Mouse (Mus musculus) gastrocnemius, adult 8-10 months (tissue): ENCODE measurements around the gene Cd2. TPM values are rescaled to one million over a fixed set of nuclear protein-coding genes. Genes with fewer than 3 reads are reported as not detected.
A peak's percentile ranks its signal among the peaks of the same experiment; 100 is the strongest.

Experiments used
- DNase-seq, 2 experiments: peaks; one replicate each; pipeline ENCODE4 v3.0.0; 2022; ENCODE audit warnings: low spot score in 2 of 2
- total RNA-seq, 4 experiments: library from RNA; stranded (reverse); gene quantifications; 2 replicates each; pipeline ENCODE4 v1.2.4; 2022

Cd2 gene
- total RNA-seq, 4 experiments from 2014 or later = not detected

DNA sequence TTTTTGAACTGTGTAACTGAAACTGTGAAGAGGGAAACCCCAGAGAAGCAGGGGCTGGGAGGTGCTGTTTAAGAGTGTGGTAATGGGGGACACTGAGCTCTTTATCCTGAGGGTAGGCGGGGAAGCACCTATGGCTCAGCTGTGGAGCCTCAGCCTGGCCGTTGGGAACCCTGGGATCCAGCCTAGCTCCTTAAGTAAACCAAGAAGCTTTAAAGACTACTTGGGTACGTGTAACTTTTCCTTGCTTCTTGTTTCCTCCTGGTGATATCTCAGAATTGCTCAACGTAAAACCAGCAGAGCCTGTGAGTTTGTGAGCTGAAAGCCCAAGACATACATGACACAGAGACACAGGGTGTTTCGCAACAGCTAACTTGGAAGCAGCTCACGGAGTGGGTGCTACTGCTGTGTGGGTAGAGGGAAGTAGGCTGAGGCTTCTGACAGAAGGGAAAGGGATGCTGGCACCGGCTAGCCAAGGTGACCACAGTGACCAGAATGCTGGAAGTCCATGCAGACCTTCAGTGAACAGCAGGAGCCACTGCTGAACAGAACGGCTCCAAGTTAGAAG is 5.9 kb upstream of the Cd2 start:
- no peak for DNase-seq

DNA sequence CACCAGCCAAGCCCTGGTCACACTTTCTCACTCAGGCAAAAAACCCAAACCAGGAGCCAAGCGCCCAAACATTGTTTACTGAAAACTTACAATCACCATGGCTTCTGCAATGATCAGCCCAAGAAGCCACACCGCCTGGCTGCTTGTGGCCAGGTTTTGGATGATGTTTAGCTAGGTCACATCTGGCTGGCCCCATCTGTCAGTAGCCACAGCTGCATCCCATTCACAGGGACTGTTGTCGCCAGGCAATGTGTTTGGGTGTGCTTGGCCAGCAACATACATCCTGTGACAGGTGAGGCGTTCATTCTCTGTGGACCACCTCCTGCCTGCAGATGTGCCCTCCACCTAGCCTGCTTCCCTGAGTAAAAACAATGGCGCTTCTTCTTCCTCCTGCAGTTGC is 4.9 kb upstream of the Cd2 start:
- no peak for DNase-seq

- DNase-seq = no peak
These were observed 3.1 kb upstream of the Cd2 start for GRCm38 (mm10) chr3:101290587-101291520.

GRCm38 (mm10) chr3:101290036-101290435 is 2.3 kb upstream of the Cd2 start:
- no peak for DNase-seq

DNA sequence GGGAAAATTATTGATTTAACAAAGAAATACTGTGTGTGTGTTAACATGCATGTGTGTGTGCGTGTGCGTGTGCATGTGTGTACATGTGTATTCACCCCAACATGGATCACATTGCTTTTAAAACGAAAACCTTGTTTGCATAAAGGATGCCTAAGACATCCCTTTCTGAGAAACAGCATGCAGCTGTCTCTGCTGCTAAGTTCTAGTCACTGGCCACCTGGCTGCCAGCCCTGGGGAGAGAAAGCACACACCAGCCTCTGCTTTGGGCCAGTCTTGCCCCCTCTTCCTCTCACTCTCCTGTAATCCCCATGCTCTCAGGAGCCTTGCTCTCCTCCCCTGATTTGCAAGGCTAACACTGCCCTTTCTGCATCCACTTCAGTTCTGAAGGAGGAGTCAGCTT is 1.7 kb upstream of the Cd2 start:
- no peak for DNase-seq

DNA sequence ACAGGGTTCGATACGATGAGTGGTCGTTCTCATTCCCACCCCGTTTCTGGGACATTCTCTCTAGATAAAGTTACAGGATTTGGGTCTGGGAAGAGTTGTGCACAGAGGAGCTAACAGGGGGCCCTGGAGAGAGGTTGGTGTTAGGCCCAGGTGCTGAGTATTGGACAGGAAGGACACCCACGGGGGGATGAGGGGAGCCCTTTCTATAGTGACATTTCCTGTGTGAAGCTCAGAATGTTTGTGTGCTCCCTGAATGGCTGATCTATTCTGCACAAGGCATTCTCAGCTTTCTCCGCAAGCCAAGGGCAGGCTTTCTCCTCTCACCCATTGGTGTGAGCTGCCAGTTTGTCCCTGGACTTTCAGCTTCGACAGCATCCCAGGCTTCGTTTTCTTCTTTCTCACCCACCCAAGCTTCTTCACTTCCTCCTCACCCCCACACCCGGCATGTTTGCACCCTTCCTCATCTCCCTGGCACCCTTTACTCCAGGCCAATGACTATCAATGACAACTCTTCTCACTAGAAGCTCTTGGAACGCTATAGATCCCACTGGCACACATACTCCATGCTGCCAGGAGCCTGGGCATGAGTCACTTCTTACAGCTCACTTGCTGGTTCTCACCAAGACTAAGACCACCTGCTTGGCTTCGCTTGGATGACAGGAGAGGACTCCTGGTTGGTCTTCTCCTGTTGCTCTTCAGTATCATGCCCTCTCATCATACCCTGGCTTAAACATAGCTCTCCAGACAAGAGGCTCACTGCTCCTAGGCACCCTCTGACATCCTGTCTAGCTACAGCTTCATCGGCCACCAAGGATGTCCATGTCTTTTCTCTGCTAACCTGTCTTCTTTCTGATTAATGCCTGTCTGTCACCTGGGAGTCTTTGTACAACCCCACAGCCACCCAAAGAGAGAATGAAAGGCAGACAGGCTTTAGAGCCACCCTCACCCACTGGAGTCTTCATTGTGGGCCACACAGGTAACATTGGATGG is 1.1 kb downstream of the Cd2 start:
- DNase-seq = no peak

DNA sequence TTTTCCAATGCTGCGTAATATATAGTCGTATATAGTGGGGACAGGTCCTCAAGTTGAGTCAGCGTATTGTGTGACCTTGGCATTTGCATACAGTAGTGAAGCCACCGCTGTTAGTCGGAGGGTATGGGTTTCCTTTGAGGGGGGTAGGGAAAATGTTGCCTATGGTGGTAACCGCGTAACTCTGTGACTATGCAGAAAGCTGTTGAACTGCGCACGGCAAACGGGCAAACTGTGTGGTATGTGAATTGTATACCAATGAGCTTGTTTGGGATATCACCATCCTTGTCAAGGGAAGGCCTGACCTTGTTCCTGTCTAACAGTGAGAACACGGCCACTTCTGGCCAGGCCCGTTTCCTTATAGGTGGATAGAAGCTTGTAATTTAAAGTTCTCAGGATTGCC is 1.9 kb downstream of the Cd2 start:
- no peak for DNase-seq

GRCm38 (mm10) chr3:101285021-101285615 is 2.6 kb downstream of the Cd2 start:
- DNase-seq = no peak

DNA sequence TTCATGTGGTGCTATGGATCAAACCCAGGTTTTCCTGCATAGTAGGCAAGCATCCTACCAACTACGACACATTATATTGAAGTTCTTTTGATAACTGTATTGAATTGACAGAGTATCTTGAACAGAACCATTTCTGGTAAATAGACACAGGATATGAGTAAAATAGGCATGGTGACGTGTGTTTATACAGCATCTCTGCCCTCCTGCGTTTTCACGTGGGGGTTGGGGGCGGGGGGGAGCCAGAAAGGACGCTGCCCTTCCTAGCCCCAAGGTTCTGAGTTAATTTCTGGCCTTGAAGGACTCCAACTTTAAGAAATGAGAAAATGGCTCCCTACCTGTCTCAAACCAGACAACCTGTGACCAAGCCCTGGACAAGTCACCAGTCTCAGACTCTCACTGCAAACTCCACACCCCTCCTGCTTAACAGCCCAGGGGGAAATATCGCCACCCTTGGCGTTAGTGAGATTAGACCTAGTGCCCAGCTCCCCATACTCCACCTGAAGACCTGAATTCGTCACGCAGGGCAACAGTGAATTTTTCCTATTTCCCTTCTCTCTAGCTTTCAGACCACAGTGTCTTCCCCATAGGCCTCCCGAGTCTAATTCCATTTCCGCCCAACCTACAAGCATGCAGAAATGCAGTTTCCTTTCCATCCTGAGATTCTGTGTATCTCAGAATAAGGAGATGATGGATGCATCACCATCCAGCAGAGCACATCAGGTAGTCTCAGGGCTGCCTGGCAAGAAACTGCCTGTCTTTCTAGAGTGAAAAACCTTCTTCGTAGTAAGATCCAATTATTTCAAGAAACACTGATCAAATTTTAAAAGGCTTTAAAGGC is 3.7 kb downstream of the Cd2 start:
- DNase-seq = no peak

- no peak for DNase-seq
These were observed 4.3 kb downstream of the Cd2 start for GRCm38 (mm10) chr3:101283441-101283840.

DNA sequence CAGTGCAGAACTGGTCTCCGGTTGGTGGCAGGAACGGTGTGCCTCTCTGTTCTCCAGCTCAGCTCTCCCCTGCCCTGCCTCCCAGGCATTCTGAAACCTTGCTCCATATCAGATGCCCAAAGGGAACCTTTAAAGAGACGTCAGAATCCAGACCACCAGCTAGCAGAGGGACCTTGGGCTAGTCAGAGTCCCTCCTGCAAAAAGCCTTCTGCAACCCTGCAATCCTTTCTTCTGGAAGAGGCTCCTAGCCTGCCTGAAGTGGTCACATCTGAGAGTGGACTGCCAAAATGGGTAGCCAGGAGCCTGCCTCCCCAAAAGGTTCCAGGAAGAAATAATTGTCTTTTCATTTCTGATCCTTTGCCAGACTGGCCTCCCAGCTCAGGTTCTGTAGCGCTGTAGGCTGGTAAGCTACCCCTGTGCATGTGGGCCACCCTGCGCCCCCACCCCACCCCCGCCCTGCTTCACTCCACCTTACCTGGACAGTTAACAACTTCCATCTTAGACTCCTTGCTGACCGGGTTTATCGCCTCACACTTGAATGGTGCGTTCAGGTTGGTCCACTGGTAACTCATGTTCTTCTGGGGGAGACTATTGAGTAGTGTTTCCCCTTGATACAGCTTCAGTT is 5.1 kb downstream of the Cd2 start:
- DNase-seq = no peak

- DNase-seq = no peak
These were observed 5.9 kb downstream of the Cd2 start for GRCm38 (mm10) chr3:101281841-101282240.

GRCm38 (mm10) chr3:101280348-101281311 is 7.1 kb downstream of the Cd2 start:
- DNase-seq = peak; percentile 54 to 75

DNA sequence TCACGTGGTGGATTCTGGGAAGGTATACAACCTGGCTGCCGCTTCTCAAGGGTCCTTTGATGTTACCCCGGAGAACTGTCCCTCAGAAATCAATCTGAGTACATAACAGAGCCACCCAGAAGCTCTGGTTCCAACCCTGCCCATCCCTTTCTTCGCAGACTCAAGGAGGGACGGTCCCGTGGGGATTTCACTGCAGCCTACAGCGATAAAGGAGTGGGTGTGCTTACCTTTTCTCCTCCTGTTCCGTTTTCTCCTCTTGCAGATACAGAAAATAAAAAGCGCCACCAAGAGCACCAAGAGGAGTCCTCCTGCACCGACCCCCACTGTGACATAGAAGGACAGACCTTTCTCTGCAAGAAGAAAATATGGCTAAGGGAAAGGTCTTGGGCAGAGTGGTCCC is 8.2 kb downstream of the Cd2 start:
- DNase-seq = no peak

GRCm38 (mm10) chr3:101278396-101278795 is 9.3 kb downstream of the Cd2 start:
- no peak for DNase-seq

- no peak for DNase-seq
These were observed 9.9 kb downstream of the Cd2 start for GRCm38 (mm10) chr3:101277830-101278229.

DNA sequence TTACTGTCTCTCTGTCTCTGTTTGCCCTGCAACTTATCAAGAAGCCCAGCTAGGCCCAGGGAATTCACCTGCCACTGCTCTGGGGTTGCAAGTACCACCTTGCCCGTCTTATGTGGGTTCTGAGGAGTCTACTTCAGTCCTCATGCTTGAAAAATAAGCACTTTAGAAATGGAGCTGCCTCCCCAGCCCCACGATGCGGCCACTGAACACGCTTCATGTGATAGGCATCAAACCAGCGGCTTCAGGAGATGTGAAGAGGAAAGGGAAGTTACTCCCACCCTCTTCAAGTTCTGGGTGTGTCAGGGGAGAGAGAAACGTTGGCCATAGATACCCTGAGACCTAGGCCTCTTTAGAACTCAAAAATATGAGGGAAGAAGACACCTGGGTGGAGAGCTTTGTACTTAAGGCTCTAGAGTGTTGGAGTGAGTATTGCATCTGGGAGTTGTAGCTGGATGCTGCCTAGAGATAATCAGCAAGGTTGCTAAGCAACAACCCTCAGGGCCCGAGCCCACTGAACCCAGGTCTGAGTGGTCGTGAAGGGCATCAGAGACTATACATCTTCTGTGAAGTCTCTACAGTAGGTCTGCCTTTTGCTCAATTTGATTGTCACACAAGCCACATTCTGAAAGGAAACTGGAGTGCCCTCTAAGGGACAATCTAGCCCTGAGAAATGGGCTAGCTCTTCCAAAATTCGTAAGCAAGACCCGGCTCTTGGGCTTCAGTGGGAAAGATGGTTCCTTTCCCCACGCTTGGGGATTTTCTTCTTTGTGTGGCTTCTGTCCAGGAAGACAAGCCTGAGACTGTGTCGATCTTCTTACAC is 11.0 kb downstream of the Cd2 start:
- no peak for DNase-seq
